Mouse (Mus musculus) left cerebral cortex, adult 18-20 months (tissue): ENCODE data around the gene Rab11b. TPM values are rescaled to one million over a fixed set of nuclear protein-coding genes. Genes with fewer than 3 reads are reported as not detected.

Source experiments
- DNase-seq, 2 experiments: peaks; one replicate each; pipeline ENCODE4 v3.0.0; 2021 to 2022; ENCODE audit warnings: low spot score in 2 of 2, mixed read lengths in 1 of 2
- long read RNA-seq, 2 experiments: library from polyadenylated mRNA; stranded (forward); transcript quantifications; one replicate each; pipeline ENCODE4 v2.0.0; 2021
- total RNA-seq, 2 experiments: library from RNA; stranded (reverse); gene quantifications; 2 replicates each; pipeline ENCODE4 v1.2.3; 2021

Rab11b gene
- 100 to 1,000 TPM; 359 to 382 TPM for total RNA-seq
- long read RNA-seq, experiment 1, full-length matches to known transcripts, result 503 of 525 reads
- long read RNA-seq, experiment 1, partial matches to known transcripts, result 4 of 525 reads
- long read RNA-seq, experiment 1, other reads (novel, unspliced or antisense), result 18 of 525 reads
- long read RNA-seq, experiment 2, full-length matches to known transcripts, result 361 of 389 reads
- long read RNA-seq, experiment 2, partial matches to known transcripts, result 8 of 389 reads
- long read RNA-seq, experiment 2, other reads (novel, unspliced or antisense), result 20 of 389 reads

GRCm38 (mm10) chr17:33760255-33761165 lies at the start of gene Rab11b:
Gene Rab11b, minus strand, starts transcription at chr17:33760530.
- DNase-seq, result peak; percentile 100

DNA sequence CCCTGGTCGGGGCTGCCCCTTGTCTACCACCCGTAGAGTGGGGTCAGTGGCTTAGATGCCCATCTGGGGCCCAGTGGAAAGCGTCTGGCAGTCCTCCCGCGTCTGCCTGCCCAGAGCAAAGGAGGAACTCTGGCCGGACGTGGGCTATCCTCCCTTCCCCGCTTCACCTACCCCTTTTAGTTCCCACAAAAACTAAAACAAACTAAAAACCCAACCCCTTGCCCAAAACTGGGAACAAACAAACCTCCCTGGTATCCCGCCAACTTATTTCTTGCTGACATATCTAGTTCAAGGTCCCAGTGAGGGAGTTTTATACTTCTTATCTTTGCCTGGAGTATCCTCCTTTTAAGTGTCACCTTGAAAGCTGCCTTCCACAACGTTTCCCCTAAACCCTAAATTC lies 47.9 kb upstream of the Rab11b start:
- no peak for DNase-seq

DNA sequence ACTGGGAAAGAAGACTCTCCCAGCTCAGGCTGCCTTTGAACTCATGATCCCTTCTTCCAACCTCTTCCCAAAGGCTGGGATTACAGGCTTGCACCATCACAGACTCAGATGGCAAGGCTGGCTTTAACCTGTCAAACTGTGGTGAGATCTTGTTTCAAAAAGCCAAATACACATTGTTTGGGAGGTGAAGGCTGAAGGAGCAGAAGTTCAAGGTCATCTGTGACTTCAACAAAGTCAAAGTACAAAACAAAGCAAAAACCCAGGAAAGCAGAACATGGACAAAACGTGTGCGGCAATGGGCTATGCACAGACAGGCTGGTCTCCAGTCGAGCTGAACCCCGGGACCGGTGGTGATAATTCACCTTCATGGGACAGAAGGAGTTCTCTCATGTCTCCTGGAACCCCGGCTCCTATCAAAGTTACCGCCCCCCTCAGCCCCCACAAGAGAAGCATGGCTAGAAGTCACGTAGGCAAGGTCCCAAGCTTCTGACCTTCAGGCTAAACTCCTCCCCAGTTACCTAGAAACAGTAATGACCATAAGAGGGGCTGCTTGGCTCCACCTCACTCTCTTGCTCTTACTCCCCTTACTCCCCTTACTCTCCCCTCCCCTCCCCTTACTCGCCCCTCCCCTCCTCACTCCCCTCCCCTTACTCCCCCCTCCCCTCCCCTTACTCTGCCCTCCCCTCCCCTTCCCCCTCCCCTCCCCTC lies 47.0 kb upstream of the Rab11b start:
- DNase-seq, result no peak

DNA sequence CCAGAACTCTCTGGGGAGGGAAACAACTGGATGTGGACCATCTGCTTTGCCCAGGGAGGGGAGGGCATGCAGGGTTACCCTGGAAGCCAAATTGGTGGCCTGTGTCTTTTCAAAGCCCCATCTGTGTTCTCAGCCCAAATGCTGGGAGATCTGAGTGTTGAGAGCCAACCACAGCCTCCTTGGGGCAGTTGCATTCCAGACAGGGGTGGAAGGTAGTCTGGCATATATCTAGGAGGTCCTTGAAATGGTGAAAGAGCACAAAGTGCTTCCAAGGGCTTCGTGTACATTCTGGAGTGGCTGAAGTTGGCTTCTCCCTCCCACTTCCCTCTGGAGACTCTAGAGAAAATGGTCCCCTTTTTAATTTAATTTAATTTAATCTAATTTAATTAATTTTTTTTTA lies 44.4 kb upstream of the Rab11b start:
- no peak for DNase-seq

GRCm38 (mm10) chr17:33804205-33804604 lies 43.9 kb upstream of the Rab11b start:
- no peak for DNase-seq

- no peak for DNase-seq
Observed at GRCm38 (mm10) chr17:33802221-33802620, 41.9 kb upstream of the Rab11b start.

DNA sequence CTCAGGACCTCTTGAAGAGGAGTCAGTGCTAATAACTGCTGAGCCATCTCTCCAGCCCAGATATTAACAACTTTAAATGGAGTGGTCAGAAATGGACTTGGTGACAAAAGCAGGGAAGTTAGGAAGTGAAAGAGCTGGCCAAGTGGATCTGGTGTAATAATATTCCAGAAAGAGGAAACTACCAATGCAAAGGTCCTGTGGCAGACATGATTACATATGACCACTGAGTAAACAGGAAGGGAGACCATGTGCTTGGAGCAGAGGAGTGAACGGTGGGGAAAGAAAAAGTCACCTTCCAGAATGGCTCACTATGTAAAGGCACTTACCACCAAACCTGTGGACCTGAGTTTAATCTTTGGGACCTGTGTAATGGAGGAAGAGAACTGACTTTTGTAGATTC lies 38.9 kb upstream of the Rab11b start:
- DNase-seq, result no peak

DNA sequence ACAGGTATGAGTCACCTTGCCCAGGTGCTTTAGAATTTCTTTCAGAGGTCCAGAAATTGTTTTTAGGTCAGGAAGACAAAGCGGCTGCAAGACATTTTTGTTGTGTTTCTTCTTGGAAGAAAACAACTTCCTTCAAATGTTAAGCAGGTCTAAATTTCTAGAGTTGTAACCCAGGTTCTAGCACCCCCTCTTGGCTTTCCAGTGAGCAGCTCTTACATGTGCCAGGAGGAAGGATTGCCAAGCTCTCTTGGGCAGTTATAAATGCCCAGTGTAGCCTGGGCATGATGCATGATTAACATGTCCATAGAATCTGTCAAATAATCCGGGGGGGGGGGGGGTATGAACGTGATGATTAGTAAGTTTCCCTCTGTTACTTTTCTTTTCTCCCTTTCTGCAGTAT lies 38.0 kb upstream of the Rab11b start:
- no peak for DNase-seq

DNA sequence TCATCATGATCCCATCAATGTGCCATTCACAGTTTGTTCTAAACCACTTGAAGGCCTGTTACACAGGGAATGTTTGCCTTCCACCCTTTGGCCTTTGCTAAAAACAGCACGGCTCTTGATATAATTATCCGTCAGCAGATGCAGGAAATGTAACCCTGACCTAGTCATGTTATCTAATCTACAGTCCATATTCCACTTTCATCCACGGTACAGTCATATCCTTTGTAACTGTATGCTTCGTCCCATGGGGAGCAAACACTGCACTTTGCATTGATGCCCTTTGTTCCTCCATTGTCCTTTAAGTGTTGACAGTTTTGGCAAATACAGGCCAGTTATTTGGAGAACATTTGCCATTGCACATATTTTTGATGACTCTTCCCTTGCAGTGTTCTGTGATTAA lies 28.4 kb upstream of the Rab11b start:
- no peak for DNase-seq

DNA sequence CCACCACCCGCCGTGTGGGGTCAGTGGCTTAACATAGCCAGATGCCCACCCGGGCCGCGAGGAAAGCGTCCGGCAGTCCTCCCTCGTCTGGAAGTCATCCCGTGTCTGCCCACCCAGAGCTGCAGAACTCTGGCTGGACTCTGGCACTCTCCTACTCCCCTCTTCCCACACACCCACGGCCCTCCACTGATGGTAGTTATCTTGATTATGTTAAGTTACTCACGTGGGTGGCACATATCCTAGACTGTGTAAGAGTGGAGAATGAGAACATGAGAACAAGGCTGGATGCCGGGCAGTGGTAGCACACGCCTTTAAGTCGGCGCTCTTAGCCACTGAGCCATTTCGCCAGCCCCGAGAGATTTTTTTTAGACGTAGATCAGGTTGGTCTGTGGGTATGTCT lies 26.0 kb upstream of the Rab11b start:
- DNase-seq, result peak in 1 of 2 experiments; percentile 56

DNA sequence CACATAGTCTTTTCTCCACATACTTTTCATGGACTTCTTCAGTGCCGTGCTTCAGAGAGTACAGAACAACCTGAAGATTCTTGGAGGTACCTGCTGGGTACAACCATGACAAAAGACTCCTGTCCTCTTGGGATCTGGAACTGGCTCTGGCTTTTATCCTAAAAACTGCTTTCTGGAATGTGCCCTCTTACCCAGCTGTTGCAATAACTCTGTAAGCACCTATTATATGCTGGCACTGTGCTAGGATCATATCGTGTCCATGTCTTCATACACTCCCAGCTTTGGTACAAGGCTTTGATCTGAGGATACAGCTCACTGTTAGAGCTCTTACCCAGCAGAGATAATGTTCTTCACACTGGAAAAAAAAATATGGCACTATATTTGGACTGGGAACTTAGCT lies 24.6 kb upstream of the Rab11b start:
- DNase-seq, result no peak

- DNase-seq, result peak; percentile 51 to 70
Observed at GRCm38 (mm10) chr17:33783408-33783807, 23.1 kb upstream of the Rab11b start.

DNA sequence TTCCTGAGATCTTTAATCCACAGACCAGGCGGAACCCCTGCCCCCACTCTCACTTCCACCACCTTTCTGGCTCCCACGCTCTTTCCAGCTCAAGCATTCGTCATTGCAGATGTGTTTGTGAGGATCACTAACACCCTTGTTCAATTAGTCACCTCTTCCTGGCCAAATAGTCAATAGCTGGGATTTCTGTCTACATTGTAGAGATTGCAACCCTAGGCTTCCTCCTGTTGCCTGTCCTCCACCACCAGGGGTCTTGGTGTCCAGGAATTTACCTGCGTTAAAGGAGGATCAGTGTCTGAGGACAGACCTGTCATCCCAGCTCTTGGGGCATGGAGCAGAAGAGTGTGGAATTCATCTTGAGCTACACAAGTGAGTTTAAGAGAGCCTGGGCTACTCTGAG lies 21.7 kb upstream of the Rab11b start:
- DNase-seq, result no peak

- peak; percentile 41 to 51 for DNase-seq
Observed at GRCm38 (mm10) chr17:33781124-33781977, 21.0 kb upstream of the Rab11b start, which contains the start of gene Angptl4. Gene Angptl4, minus strand, starts transcription at chr17:33781830.

DNA sequence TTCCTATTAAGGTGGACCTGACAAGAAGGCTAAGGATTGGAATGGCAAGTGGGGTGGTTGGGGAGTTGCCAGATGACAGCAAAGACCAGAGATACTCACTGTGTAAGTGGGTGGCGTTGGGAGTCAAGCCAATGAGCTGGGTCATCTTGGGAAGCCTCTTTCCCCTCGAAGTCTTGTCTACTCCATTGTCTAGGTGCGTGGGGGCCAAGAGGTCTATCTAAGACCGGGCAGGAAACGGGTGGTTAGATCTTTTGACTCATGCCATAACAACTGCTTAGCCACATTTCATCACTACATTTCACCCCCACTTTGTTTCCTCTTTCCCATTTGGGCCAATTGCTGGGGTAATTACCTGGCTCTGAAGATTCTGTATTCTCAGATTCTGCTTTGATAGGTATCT lies 20.1 kb upstream of the Rab11b start:
- DNase-seq, result no peak

DNA sequence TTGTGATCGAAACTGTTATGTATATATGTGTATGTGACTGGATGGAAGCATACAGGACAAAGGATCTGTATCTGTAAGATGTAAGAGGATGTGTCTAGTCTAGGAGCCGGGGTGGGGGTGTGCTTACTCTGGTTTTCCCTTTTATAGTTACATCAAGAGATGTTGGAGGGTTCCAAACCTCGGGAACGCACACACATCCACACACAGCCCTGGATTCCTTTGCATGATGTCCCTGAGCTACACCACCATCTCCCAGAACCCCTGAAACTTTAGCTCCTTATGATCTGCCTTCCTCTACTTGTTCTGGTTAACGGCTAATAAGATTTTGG lies 19.6 kb upstream of the Rab11b start:
- no peak for DNase-seq

- DNase-seq, result peak; percentile 73 to 78
Observed at GRCm38 (mm10) chr17:33779271-33779966, 19.1 kb upstream of the Rab11b start.

- no peak for DNase-seq
Observed at GRCm38 (mm10) chr17:33775287-33775686, 15.0 kb upstream of the Rab11b start.

DNA sequence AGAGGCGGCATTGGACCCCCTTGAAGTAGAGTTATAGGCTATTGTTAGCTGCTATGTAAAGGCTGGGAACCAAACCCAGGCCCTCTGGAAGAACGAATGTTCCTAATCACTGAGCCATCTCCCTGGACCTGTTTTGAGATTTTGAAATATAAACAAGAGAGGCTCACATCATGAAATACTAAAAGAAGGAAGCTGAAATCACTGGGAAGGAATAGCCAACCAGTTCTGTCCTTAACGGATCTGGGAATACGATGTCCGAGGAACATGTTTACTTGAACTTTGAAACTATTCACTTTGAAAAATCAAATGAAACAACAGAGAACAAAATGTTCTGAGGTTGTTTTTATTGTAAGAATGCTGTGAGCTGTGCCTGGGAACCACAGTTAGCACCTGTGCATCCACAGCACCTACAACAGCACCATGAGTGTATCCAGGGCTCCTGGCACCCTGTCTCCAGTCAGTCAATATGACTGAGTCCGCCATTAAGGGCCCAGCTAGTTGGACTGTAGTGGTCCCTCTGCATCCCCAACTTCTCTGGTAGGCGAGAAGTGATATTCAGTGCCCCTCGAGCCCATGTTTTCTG lies 14.3 kb upstream of the Rab11b start:
- no peak for DNase-seq
